Mouse (Mus musculus) limb, embryonic 10.5 days (tissue): ENCODE results near the gene Actr3. TPM values are rescaled to one million over a fixed set of nuclear protein-coding genes. Genes with fewer than 3 reads are reported as not detected.

ENCODE experiments used
- DNase-seq: peaks from one replicate; pipeline ENCODE4 v3.0.0-alpha.2; 2017; ENCODE audit warnings: low spot score
- H3K27ac ChIP-seq: fragments of 300-500 bp; sonication (generic); 2 replicates; pipeline ENCODE4 v1.5.1; 2016; ENCODE audit warnings: mild to moderate bottlenecking
- H3K27me3 ChIP-seq: fragments of 300-500 bp; sonication (generic); 2 replicates; pipeline ENCODE4 v1.6.1; 2016; ENCODE audit warnings: low read depth, mild to moderate bottlenecking; ENCODE audit not compliant: poor library complexity, severe bottlenecking
- H3K36me3 ChIP-seq: fragments of 300-500 bp; sonication (generic); 2 replicates; pipeline ENCODE4 v1.6.1; 2016; ENCODE audit warnings: mild to moderate bottlenecking, moderate library complexity
- H3K4me1 ChIP-seq: fragments of 300-500 bp; sonication (generic); 2 replicates; pipeline ENCODE4 v1.6.1; 2016
- H3K4me3 ChIP-seq: fragments of 300-500 bp; sonication (generic); 2 replicates; pipeline ENCODE4 v1.5.1; 2016; ENCODE audit warnings: mild to moderate bottlenecking, moderate library complexity
- H3K9me3 ChIP-seq: fragments of 300-500 bp; sonication (generic); replicated peaks from 2 replicates; pipeline ENCODE4 v1.6.1; 2016; ENCODE audit warnings: mild to moderate bottlenecking
- WGBS: fragments of 180-500 bp; shearing (Covaris S2); methylation state at CpG from one replicate; pipeline ENCODE4 v1.1.7; 2016; 5-methylcytosine and 5-hydroxymethylcytosine counted together
- polyA plus RNA-seq: library from polyadenylated mRNA; unstranded; fragments of >200 nt; fragmentation: Nextera tagmentation; extraction: Ambion mirVana; gene quantifications from 2 replicates; pipeline ENCODE4 v1.2.1, GENCODE M21; 2016

Actr3 gene
- polyA plus RNA-seq, 1 experiment from 2014 or later, result 231 TPM

- H3K27ac ChIP-seq, result no peak overlapping the region
- H3K4me1 ChIP-seq, result no peaks in the 10 kb centered on the region
- no peaks in the 10 kb centered on the region for H3K27me3 ChIP-seq
- WGBS, result 45% methylated on average over 2 of the region's 2 CpGs
- no peak for DNase-seq
- no peak overlapping the region for H3K4me3 ChIP-seq
- no peaks in the 10 kb centered on the region for H3K9me3 ChIP-seq
- H3K36me3 ChIP-seq, result no peaks in the 10 kb centered on the region
These were observed 27.8 kb upstream of the Actr3 start for GRCm38 (mm10) chr1:125463349-125463748.

- no peak overlapping the region for H3K4me3 ChIP-seq
- no peaks in the 10 kb centered on the region for H3K9me3 ChIP-seq
- H3K27me3 ChIP-seq, result no peaks in the 10 kb centered on the region
- WGBS, result 53% methylated on average over 1 of the region's 1 CpGs
- no peak for DNase-seq
- no peak overlapping the region for H3K27ac ChIP-seq
- H3K36me3 ChIP-seq, result no peaks in the 10 kb centered on the region
- no peaks in the 10 kb centered on the region for H3K4me1 ChIP-seq
These were observed 27.4 kb upstream of the Actr3 start for GRCm38 (mm10) chr1:125462917-125463316.

GRCm38 (mm10) chr1:125458531-125458930 is 23.0 kb upstream of the Actr3 start:
- Histone ChIP-seq H3K4me3 (no peak overlapping the region), H3K4me1 (no peaks in the 10 kb centered on the region), H3K36me3 (no peaks in the 10 kb centered on the region), H3K27me3 (no peaks in the 10 kb centered on the region), H3K27ac (no peak overlapping the region), H3K9me3 (no peaks in the 10 kb centered on the region)
- DNase-seq, result no peak
- 81% methylated on average over 5 of the region's 5 CpGs for WGBS

- Histone ChIP-seq H3K36me3 (no peaks in the 10 kb centered on the region), H3K4me3 (no peak overlapping the region), H3K27ac (no peak overlapping the region), H3K27me3 (no peaks in the 10 kb centered on the region), H3K9me3 (no peaks in the 10 kb centered on the region), H3K4me1 (no peaks in the 10 kb centered on the region)
- no peak for DNase-seq
- 82% methylated on average over 2 of the region's 2 CpGs for WGBS
These were observed 19.6 kb upstream of the Actr3 start for GRCm38 (mm10) chr1:125455128-125455527.

GRCm38 (mm10) chr1:125450282-125451000 is 14.9 kb upstream of the Actr3 start:
- 87% methylated on average over 4 of the region's 4 CpGs for WGBS
- Histone ChIP-seq H3K27me3 (no peaks in the 10 kb centered on the region), H3K36me3 (no peaks in the 10 kb centered on the region), H3K27ac (no peak overlapping the region), H3K9me3 (no peaks in the 10 kb centered on the region), H3K4me3 (no peak overlapping the region), H3K4me1 (no peaks in the 10 kb centered on the region)
- no peak for DNase-seq

- H3K4me1 ChIP-seq, result no peaks in the 10 kb centered on the region
- no peaks in the 10 kb centered on the region for H3K9me3 ChIP-seq
- H3K27ac ChIP-seq, result no peak overlapping the region
- no peaks in the 10 kb centered on the region for H3K36me3 ChIP-seq
- H3K4me3 ChIP-seq, result no peak overlapping the region
- no peaks in the 10 kb centered on the region for H3K27me3 ChIP-seq
- no peak for DNase-seq
These were observed 12.4 kb upstream of the Actr3 start for GRCm38 (mm10) chr1:125447926-125448325.

- 80% methylated on average over 7 of the region's 7 CpGs for WGBS
- Histone ChIP-seq H3K36me3 (no peaks in the 10 kb centered on the region), H3K4me1 (no peaks in the 10 kb centered on the region), H3K9me3 (no peaks in the 10 kb centered on the region), H3K27me3 (no peaks in the 10 kb centered on the region), H3K27ac (no peak overlapping the region), H3K4me3 (no peak overlapping the region)
- DNase-seq, result no peak
These were observed 6.2 kb upstream of the Actr3 start for GRCm38 (mm10) chr1:125441679-125442078.

- no peaks in the 10 kb centered on the region for H3K27me3 ChIP-seq
- peaks cover 2% of the 10 kb centered on the region; the same call in 1 of the 2 replicates for H3K4me1 ChIP-seq
- 90% methylated on average over 6 of the region's 6 CpGs for WGBS
- no peaks in the 10 kb centered on the region for H3K36me3 ChIP-seq
- H3K27ac ChIP-seq, result no peak overlapping the region
- no peaks in the 10 kb centered on the region for H3K9me3 ChIP-seq
- H3K4me3 ChIP-seq, result no peak overlapping the region
- DNase-seq, result no peak
These were observed 5.7 kb upstream of the Actr3 start for GRCm38 (mm10) chr1:125441251-125441650.

- Histone ChIP-seq H3K4me3 (no peak overlapping the region), H3K4me1 (peaks cover 5% of the 10 kb centered on the region; the same call in 1 of the 2 replicates), H3K27me3 (no peaks in the 10 kb centered on the region), H3K36me3 (no peaks in the 10 kb centered on the region), H3K27ac (no peak overlapping the region), H3K9me3 (no peaks in the 10 kb centered on the region)
- WGBS, result 94% methylated on average over 3 of the region's 3 CpGs
- DNase-seq, result no peak
These were observed 4.0 kb upstream of the Actr3 start for GRCm38 (mm10) chr1:125439556-125439955.

- H3K4me3 ChIP-seq, result no peak overlapping the region
- peaks cover 8% of the 10 kb centered on the region for H3K4me1 ChIP-seq
- whole genome bisulfite sequencing, result 77% methylated on average over 2 of the region's 2 CpGs
- no peaks in the 10 kb centered on the region for H3K9me3 ChIP-seq
- no peak for DNase-seq
- no peak overlapping the region for H3K27ac ChIP-seq
- no peaks in the 10 kb centered on the region for H3K36me3 ChIP-seq
- no peaks in the 10 kb centered on the region for H3K27me3 ChIP-seq
These were observed 3.3 kb upstream of the Actr3 start for GRCm38 (mm10) chr1:125438826-125439225.

- no peaks in the 10 kb centered on the region for H3K9me3 ChIP-seq
- peaks cover 17% of the 10 kb centered on the region for H3K4me1 ChIP-seq
- no peak overlapping the region for H3K27ac ChIP-seq
- H3K27me3 ChIP-seq, result no peaks in the 10 kb centered on the region
- DNase-seq, result no peak
- H3K4me3 ChIP-seq, result no peak overlapping the region
- H3K36me3 ChIP-seq, result no peaks in the 10 kb centered on the region
- 66% methylated on average over 3 of the region's 3 CpGs for WGBS
These were observed 2.4 kb upstream of the Actr3 start for GRCm38 (mm10) chr1:125437927-125438326.

GRCm38 (mm10) chr1:125437161-125437560 is 1.6 kb upstream of the Actr3 start:
- no peak for DNase-seq
- Histone ChIP-seq H3K4me3 (no peak overlapping the region), H3K9me3 (no peaks in the 10 kb centered on the region), H3K27ac (no peak overlapping the region), H3K4me1 (peaks cover 22% of the 10 kb centered on the region), H3K36me3 (no peaks in the 10 kb centered on the region), H3K27me3 (no peaks in the 10 kb centered on the region)
- 88% methylated on average over 2 of the region's 2 CpGs for WGBS

GRCm38 (mm10) chr1:125435018-125435368 is 534 bp downstream of the Actr3 start:
- peaks cover 22% of the 10 kb centered on the region for H3K4me1 ChIP-seq
- WGBS, result under 1% methylated on average over 21 of the region's 23 CpGs
- no peaks in the 10 kb centered on the region for H3K27me3 ChIP-seq
- no peaks in the 10 kb centered on the region for H3K36me3 ChIP-seq
- no peak for DNase-seq
- peak overlapping the region; percentile 97 for H3K27ac ChIP-seq
- peak overlapping the region; percentile 83 for H3K4me3 ChIP-seq
- H3K9me3 ChIP-seq, result no peaks in the 10 kb centered on the region

- Histone ChIP-seq H3K4me3 (peak overlapping the region; percentile 83), H3K27me3 (no peaks in the 10 kb centered on the region), H3K36me3 (no peaks in the 10 kb centered on the region), H3K4me1 (peaks cover 22% of the 10 kb centered on the region), H3K9me3 (no peaks in the 10 kb centered on the region), H3K27ac (peak overlapping the region; percentile 97)
- DNase-seq, result peak; percentile 58
- under 1% methylated on average over 25 of the region's 25 CpGs for WGBS
These were observed 984 bp downstream of the Actr3 start for GRCm38 (mm10) chr1:125434485-125435001.
